Mouse (Mus musculus) lung, embryonic 14.5 days (tissue): Measurements from ENCODE around the gene Tex14. TPM values are rescaled to one million over a fixed set of nuclear protein-coding genes. Genes with fewer than 3 reads are reported as not detected.

ENCODE experiments used
- ATAC-seq: fragments of 200-750 bp; cut with Nextera tagmentation; 2 replicates; pipeline ENCODE4 v1.8.0; 2017; ENCODE audit warnings: mild to moderate bottlenecking, moderate TSS enrichment, moderate library complexity; ENCODE audit not compliant: insufficient read depth
- DNase-seq: peaks from one replicate; pipeline ENCODE4 v3.0.0-alpha.2; 2015
- H3K27ac ChIP-seq: fragments of 300-500 bp; sonication (generic); 2 replicates; pipeline ENCODE4 v1.5.1; 2014; ENCODE audit warnings: low read depth, mild to moderate bottlenecking, moderate library complexity
- H3K27me3 ChIP-seq: fragments of 300-500 bp; sonication (generic); 2 replicates; pipeline ENCODE4 v1.6.1; 2014; ENCODE audit warnings: low read length, control low read depth; ENCODE audit not compliant: insufficient read depth
- H3K36me3 ChIP-seq: fragments of 300-500 bp; sonication (generic); 2 replicates; pipeline ENCODE4 v1.6.1; 2014; ENCODE audit warnings: control low read depth; ENCODE audit not compliant: insufficient read depth
- H3K4me1 ChIP-seq: fragments of 300-500 bp; sonication (generic); 2 replicates; pipeline ENCODE4 v1.6.1; 2014; ENCODE audit warnings: antibody characterized with exemption, control low read depth; ENCODE audit not compliant: insufficient read depth
- H3K4me2 ChIP-seq: fragments of 300-500 bp; sonication (generic); 2 replicates; pipeline ENCODE4 v1.6.1; 2014; ENCODE audit warnings: mild to moderate bottlenecking
- H3K4me3 ChIP-seq: fragments of 300-500 bp; sonication (generic); 2 replicates; pipeline ENCODE4 v1.5.1; 2014; ENCODE audit warnings: low read depth, low read length
- H3K9ac ChIP-seq: fragments of 300-500 bp; sonication (generic); 2 replicates; pipeline ENCODE4 v1.6.1; 2014
- H3K9me3 ChIP-seq: fragments of 300-500 bp; sonication (generic); 2 replicates; pipeline ENCODE4 v1.6.1; 2016; ENCODE audit warnings: low read depth, low read length, control low read depth
- CTCF ChIP-seq: IDR thresholded peaks from 2 replicates; pipeline ENCODE4 v1.5.1; 2016; ENCODE audit warnings: antibody characterized with exemption, low read depth
- WGBS: fragments of 180-500 bp; shearing (Covaris S2); extraction: QIAGEN DNeasy Blood & Tissue Kit; methylation state at CpG from one replicate; pipeline ENCODE4 v1.1.7; 2014; 5-methylcytosine and 5-hydroxymethylcytosine counted together
- polyA plus RNA-seq: library from polyadenylated mRNA; unstranded; fragments of >200 nt; fragmentation: Nextera tagmentation; extraction: Ambion mirVana; gene quantifications from 2 replicates; pipeline ENCODE4 v1.2.1, GENCODE M21; 2014

The Tex14 gene
- polyA plus RNA-seq, 1 experiment from 2014 or later = 0.21 TPM

DNA sequence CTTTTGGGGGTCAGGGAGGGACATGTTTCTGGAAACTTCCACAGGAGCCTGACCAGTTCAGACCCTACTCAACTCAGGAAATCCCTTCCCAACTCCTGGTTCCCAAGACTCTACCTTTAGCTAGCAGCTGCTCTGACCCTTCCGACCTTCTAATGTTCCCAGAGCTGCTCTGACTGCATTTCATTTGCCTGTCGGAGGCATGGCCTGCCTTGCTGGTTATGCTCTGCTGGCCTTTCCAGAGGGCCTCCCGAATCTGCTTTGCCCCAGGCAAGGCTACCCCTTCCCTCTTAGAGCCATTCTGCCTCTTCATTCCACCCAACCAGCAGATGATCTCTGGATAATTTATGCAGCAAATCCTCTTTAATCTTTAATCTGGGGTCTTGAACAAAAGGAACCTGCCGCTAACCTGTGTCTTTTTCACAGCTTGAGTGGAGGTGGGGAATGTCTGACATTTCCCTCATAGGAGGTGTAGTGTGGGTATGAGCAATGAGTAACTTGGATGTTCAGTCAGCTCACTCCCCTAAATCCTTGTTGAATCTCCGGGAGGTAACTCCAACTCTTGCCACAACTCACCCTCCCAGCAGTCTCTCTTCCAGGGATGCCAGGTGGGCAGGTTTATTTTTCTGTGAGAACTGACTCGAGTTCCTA lies 172.9 kb downstream of the Tex14 start:
- no peak for DNase-seq
- no peak for ATAC-seq
- peak overlapping the region; percentile 93 for H3K4me2 ChIP-seq
- peaks cover 12% of the 10 kb centered on the region for H3K4me1 ChIP-seq
- H3K27me3 ChIP-seq = no peaks in the 10 kb centered on the region
- no peaks in the 10 kb centered on the region for H3K36me3 ChIP-seq
- peak overlapping the region; percentile 57 for H3K9ac ChIP-seq
- no peak overlapping the region for H3K27ac ChIP-seq
- WGBS = 23% methylated on average over 6 of the region's 6 CpGs
- no peaks in the 10 kb centered on the region for H3K9me3 ChIP-seq
- no peak for TF ChIP-seq CTCF
- H3K4me3 ChIP-seq = peak overlapping the region; percentile 56

DNA sequence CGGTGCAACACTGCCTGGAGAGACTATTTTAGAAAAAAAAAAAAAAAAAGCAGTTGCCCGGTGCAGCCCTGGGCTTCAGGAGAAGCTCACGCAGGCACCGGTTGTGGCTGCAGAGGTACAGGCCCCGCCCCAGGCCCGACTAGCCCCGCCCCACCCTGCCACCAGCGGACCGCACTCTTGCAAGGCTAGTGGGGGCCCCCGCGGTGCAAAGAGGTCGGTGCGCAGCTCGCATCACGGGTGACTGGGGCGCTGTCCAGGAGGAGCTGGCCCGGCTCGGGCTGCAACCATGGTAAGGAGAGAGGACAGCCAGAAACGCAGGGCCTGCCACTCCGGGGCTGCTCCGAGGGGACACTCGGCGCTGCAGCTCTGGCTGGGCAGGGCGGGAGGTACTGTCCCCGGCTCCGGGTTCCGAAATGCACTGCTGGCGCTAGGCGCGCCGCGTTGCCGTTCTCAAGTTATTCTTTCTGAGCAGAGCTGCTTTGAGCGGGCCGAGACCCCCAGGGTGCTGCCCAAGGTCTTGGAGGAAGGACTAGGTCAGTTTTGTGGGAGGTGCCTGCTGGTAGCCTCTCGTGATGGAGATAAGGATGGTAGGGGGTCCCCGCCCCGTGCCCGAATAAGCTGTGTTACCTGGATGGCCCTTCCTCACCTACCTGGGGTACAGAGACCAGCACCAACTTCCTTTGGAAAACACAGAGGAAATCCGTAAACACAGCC lies 173.5 kb downstream of the Tex14 start:
- Histone ChIP-seq H3K9me3 (no peaks in the 10 kb centered on the region), H3K27ac (peak overlapping the region; percentile 70; the same call in 1 of the 2 replicates), H3K36me3 (no peaks in the 10 kb centered on the region), H3K4me3 (peak overlapping the region; percentile 56), H3K9ac (peak overlapping the region; percentile 57), H3K4me1 (peaks cover 12% of the 10 kb centered on the region), H3K27me3 (no peaks in the 10 kb centered on the region), H3K4me2 (peak overlapping the region; percentile 93)
- TF ChIP-seq CTCF = no peak
- ATAC-seq = peak; percentile 66
- peak; percentile 64 for DNase-seq
- WGBS = under 1% methylated on average over 40 of the region's 40 CpGs

DNA sequence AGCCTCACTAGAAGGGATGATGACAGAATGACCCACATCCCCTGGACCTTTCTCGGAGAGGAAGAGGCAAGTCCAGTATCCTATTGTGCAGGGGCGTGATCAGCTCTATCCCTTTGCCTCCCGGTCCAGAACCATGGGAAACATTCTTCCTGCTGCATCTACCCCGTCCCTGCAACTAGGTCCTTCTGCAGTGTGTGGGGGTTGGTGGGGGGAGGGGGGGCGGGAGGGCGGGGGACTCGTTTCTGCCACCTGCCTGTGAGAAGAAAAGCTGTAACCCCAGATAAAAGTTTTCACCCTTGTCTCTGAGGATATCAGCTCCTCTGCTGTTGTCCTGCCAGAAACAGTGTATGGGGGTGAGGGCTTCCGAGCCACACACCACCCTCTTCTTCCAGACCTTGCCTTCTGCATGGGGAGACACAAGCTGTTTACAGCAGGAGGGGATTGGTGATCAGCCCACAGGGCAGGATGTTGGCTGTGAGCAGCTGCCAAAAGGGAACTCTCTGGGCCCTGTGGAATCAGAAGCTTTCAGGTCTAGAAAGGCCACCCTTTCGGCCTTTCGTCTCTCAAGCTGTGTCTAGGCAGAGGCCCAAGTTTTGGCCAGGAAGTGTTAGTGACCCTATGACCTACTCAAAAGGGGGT lies 174.2 kb downstream of the Tex14 start:
- Histone ChIP-seq H3K36me3 (no peaks in the 10 kb centered on the region), H3K27me3 (no peaks in the 10 kb centered on the region), H3K4me1 (peaks cover 12% of the 10 kb centered on the region), H3K4me3 (peak overlapping the region; percentile 56), H3K9me3 (no peaks in the 10 kb centered on the region), H3K9ac (no peak overlapping the region), H3K4me2 (peak overlapping the region; percentile 93), H3K27ac (peak overlapping the region; percentile 70)
- ATAC-seq (peak; percentile 66; the same call in 1 of the 2 replicates), DNase-seq (peak; percentile 68)
- TF ChIP-seq CTCF = no peak
- 11% methylated on average over 10 of the region's 10 CpGs for WGBS

DNA sequence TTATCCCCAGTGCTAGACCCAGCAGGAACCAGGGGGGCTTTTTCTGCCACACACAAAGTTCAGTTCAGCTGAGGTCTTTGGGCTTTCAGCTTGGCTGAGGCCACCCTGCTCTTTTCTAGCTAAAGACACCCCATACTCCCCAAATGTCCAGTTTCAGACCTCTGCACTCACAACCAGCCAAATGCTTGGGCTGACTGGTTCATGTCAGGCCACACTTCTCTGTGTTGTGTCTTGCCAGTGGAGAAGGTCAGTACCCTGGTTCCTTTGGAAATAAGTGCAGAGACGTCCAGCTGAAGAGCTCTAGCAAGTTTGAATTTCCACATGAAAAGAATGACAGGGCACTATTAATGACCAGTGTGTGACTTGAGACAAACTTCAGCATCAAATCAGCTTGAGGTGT lies 174.8 kb downstream of the Tex14 start:
- H3K9me3 ChIP-seq = no peaks in the 10 kb centered on the region
- no peak for TF ChIP-seq CTCF
- ATAC-seq (peak; percentile 32; the same call in 1 of the 2 replicates), DNase-seq (peak; percentile 75)
- H3K4me3 ChIP-seq = no peak overlapping the region
- H3K27ac ChIP-seq = peak overlapping the region; percentile 70; the same call in 1 of the 2 replicates
- WGBS = 30% methylated on average over 1 of the region's 1 CpGs
- no peak overlapping the region for H3K9ac ChIP-seq
- peak overlapping the region; percentile 93 for H3K4me2 ChIP-seq
- H3K27me3 ChIP-seq = no peaks in the 10 kb centered on the region
- no peaks in the 10 kb centered on the region for H3K36me3 ChIP-seq
- H3K4me1 ChIP-seq = peaks cover 12% of the 10 kb centered on the region

DNA sequence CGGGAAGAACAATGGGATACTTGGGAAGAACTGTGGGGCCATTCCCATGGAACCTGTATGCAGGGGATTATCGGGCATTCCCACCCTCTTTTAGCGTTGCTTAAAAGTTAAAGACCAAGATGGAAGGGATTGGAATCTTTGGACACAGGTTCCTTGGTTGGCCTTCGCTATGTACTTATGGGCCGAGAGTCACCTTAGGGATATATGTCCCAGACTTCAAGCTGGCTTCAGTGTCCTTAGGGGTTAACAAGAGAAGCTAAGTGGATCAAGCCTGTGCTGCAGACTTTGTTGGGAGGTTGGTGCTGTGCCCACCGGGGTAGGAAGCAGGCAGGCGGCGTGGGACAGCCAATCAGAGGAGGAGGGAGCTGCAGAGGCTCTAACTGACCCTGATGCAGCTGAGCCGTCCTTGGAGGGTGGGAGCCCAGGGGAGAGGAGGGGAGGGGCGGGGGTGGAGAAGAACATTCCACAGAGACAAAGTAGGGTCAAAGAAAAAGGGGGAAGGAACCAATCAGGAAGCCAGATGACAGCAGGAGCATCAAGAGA lies 175.7 kb downstream of the Tex14 start:
- Histone ChIP-seq H3K36me3 (no peaks in the 10 kb centered on the region), H3K27ac (0 out of 2 replicates have a peak overlapping the region, but pooled peaks have one; percentile 1), H3K9ac (no peak overlapping the region), H3K4me1 (peaks cover 15% of the 10 kb centered on the region), H3K4me2 (peak overlapping the region; percentile 93; the same call in 1 of the 2 replicates), H3K9me3 (no peaks in the 10 kb centered on the region), H3K27me3 (no peaks in the 10 kb centered on the region), H3K4me3 (no peak overlapping the region)
- WGBS = 51% methylated on average over 10 of the region's 10 CpGs
- TF ChIP-seq CTCF = no peak
- DNase-seq (no peak), ATAC-seq (no peak)

DNA sequence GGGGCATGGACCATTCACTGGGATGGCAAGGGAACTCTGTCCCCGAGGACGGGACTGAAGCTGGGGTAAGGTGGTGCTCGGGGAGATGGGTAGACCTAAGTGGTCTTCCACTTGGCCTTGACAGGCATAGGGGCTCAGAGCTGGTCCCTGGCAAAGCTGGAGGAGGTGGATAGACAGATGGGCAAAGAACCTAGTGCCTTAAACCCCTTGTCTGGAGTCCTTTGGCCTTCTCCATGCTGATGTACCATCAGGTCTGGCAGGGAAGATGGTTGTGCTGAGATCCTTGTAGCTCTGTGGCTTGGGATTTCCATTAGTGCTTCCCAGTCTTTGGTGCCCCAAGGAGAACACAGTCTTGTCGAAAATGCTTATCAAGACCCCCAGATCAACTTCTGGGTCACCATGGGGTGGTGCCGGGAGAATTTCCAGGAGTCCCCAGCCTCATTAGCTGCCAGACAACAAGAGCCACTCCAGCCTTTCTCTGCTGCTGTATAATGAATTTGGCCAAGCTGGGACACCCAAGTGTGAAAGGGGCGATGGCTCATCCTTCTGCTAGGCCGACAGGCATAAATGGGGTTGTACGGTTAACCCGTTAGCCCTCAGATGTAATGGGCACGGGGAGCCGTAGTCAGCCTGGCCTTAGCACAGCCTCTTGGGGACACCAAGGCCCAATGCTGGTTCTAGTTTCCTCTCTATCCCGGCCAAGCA lies 176.4 kb downstream of the Tex14 start:
- no peak overlapping the region for H3K4me3 ChIP-seq
- no peaks in the 10 kb centered on the region for H3K9me3 ChIP-seq
- H3K9ac ChIP-seq = no peak overlapping the region
- no peak overlapping the region for H3K27ac ChIP-seq
- no peak overlapping the region for H3K4me2 ChIP-seq
- no peak for DNase-seq
- WGBS = 81% methylated on average over 12 of the region's 12 CpGs
- no peak for ATAC-seq
- no peaks in the 10 kb centered on the region for H3K36me3 ChIP-seq
- H3K27me3 ChIP-seq = no peaks in the 10 kb centered on the region
- H3K4me1 ChIP-seq = peaks cover 15% of the 10 kb centered on the region
- no peak for TF ChIP-seq CTCF
